Mouse (Mus musculus): ENCODE data around the gene Ciao2a. TPM values are rescaled to one million over a fixed set of nuclear protein-coding genes. Genes with fewer than 3 reads are reported as not detected.

Gene Ciao2a
- polyA plus RNA-seq, 1 experiment from 2014 or later = 150 TPM

Other genes starting within 250 kb of the Ciao2a start
- 176 and 179 TPM in 2 replicates for gene Pclaf, start 236.4 kb upstream of the Ciao2a start, polyA plus RNA-seq (2014; fragmentation: Nextera tagmentation; extraction: Ambion mirVana)
- 35.1 and 35.7 TPM in 2 replicates for gene Trip4, start 217.8 kb upstream of the Ciao2a start, polyA plus RNA-seq (2014; fragmentation: Nextera tagmentation; extraction: Ambion mirVana)
- gene Csnk1g1, start 217.7 kb upstream of the Ciao2a start, polyA plus RNA-seq (2014; fragmentation: Nextera tagmentation; extraction: Ambion mirVana) = 23.4 and 25.3 TPM in 2 replicates
- 658 and 678 TPM in 2 replicates for gene Ppib, start 66.4 kb upstream of the Ciao2a start, polyA plus RNA-seq (2014; fragmentation: Nextera tagmentation; extraction: Ambion mirVana)
- 1.4 TPM in 2 replicates for gene Snx22, start 56.9 kb upstream of the Ciao2a start, polyA plus RNA-seq (2014; fragmentation: Nextera tagmentation; extraction: Ambion mirVana)
- 125 TPM in 2 replicates for gene Snx1, start within 50 bp of the Ciao2a start, polyA plus RNA-seq (2014; fragmentation: Nextera tagmentation; extraction: Ambion mirVana)
- gene Dapk2, start 31.6 kb downstream of the Ciao2a start, polyA plus RNA-seq (2014; fragmentation: Nextera tagmentation; extraction: Ambion mirVana) = 6.4 and 7.1 TPM in 2 replicates
- gene Herc1, start 223.8 kb downstream of the Ciao2a start, polyA plus RNA-seq (2014; fragmentation: Nextera tagmentation; extraction: Ambion mirVana) = 30.7 and 32.5 TPM in 2 replicates

Measured in stomach, embryonic 14.5 days (tissue).